Mouse (Mus musculus) MEL-GATA-1-ER (cell line): ENCODE measurements around the gene Drc3.

Experiments
- DNase-seq: peaks from one replicate; pipeline ENCODE4 v3.0.0-alpha.2; 2012; ENCODE audit warnings: low read depth; ENCODE audit errors: extremely low read depth

Gene Drc3

GRCm38 (mm10) chr11:60352559-60353411 is at the start of gene Drc3, which contains the start of gene Tom1l2:
TSS of gene Drc3 (plus strand) at chr11:60353329.
TSS of gene Tom1l2 (minus strand) at chr11:60352905.
- DNase-seq, result peak; percentile 100

- DNase-seq, result no peak
Observed at GRCm38 (mm10) chr11:60303497-60303896, 49.6 kb upstream of the Drc3 start.

GRCm38 (mm10) chr11:60305611-60306010 is 47.5 kb upstream of the Drc3 start:
- DNase-seq, result no peak

GRCm38 (mm10) chr11:60306834-60307233 is 46.3 kb upstream of the Drc3 start:
- DNase-seq, result peak; percentile 19

- peak; percentile 28 for DNase-seq
Observed at GRCm38 (mm10) chr11:60307375-60307825, 45.7 kb upstream of the Drc3 start.

GRCm38 (mm10) chr11:60308061-60308460 is 45.1 kb upstream of the Drc3 start:
- no peak for DNase-seq

- no peak for DNase-seq
Observed at GRCm38 (mm10) chr11:60308506-60309116, 44.5 kb upstream of the Drc3 start.

GRCm38 (mm10) chr11:60309875-60310274 is 43.3 kb upstream of the Drc3 start:
- DNase-seq, result no peak

- no peak for DNase-seq
Observed at GRCm38 (mm10) chr11:60311025-60311854, 41.9 kb upstream of the Drc3 start.

GRCm38 (mm10) chr11:60316250-60316649 is 36.9 kb upstream of the Drc3 start:
- DNase-seq, result no peak

- no peak for DNase-seq
Observed at GRCm38 (mm10) chr11:60316883-60317282, 36.2 kb upstream of the Drc3 start.

- no peak for DNase-seq
Observed at GRCm38 (mm10) chr11:60317376-60318102, 35.6 kb upstream of the Drc3 start.

GRCm38 (mm10) chr11:60318716-60319115 is 34.4 kb upstream of the Drc3 start:
- DNase-seq, result no peak

- DNase-seq, result no peak
Observed at GRCm38 (mm10) chr11:60319257-60320066, 33.7 kb upstream of the Drc3 start.

GRCm38 (mm10) chr11:60320426-60321037 is 32.6 kb upstream of the Drc3 start:
- no peak for DNase-seq

GRCm38 (mm10) chr11:60321438-60321837 is 31.7 kb upstream of the Drc3 start:
- no peak for DNase-seq

GRCm38 (mm10) chr11:60323731-60324130 is 29.4 kb upstream of the Drc3 start:
- no peak for DNase-seq

GRCm38 (mm10) chr11:60330551-60330950 is 22.6 kb upstream of the Drc3 start:
- no peak for DNase-seq

GRCm38 (mm10) chr11:60333461-60333860 is 19.7 kb upstream of the Drc3 start:
- DNase-seq, result no peak

- no peak for DNase-seq
Observed at GRCm38 (mm10) chr11:60334124-60334523, 19.0 kb upstream of the Drc3 start.
